Mouse (Mus musculus) myocyte (in vitro differentiated cells): ENCODE results near the gene Susd6.

Source experiments
- E2F4 ChIP-seq: IDR thresholded peaks from one replicate; pipeline ENCODE4 v1.6.1; 2011; ENCODE audit warnings: mild to moderate bottlenecking, control low read depth, moderate library complexity; ENCODE audit not compliant: insufficient read depth
- MAX ChIP-seq: IDR thresholded peaks from one replicate; pipeline ENCODE4 v1.6.1; 2011; ENCODE audit warnings: low read depth, mild to moderate bottlenecking, control low read depth
- MYOD1 ChIP-seq, 3 experiments: IDR thresholded peaks; one replicate each; pipeline ENCODE4 v1.6.1; 2011; ENCODE audit warnings: control low read depth in 2 of 3, low read depth in 2 of 3, mild to moderate bottlenecking in 2 of 3, moderate library complexity in 1 of 3; ENCODE audit not compliant: insufficient read length in 2 of 3, control insufficient read depth in 1 of 3
- MYOG ChIP-seq, 3 experiments: IDR thresholded peaks; one replicate each; pipeline ENCODE4 v1.6.1; 2011; ENCODE audit warnings: control low read depth in 2 of 3, low read depth in 2 of 3, mild to moderate bottlenecking in 2 of 3; ENCODE audit not compliant: insufficient read length in 2 of 3, control insufficient read depth in 1 of 3, insufficient read depth in 1 of 3
- POLR2A ChIP-seq: IDR thresholded peaks from one replicate; pipeline ENCODE4 v1.6.1; 2011; ENCODE audit warnings: low read depth, mild to moderate bottlenecking, control low read depth, moderate library complexity; ENCODE audit not compliant: insufficient read length
- POLR2AphosphoS2 ChIP-seq: IDR thresholded peaks from one replicate; pipeline ENCODE4 v1.6.1; 2011; ENCODE audit warnings: low read depth, control low read depth; ENCODE audit not compliant: insufficient read length
- REST ChIP-seq: IDR thresholded peaks from one replicate; pipeline ENCODE4 v1.6.1; 2011; ENCODE audit warnings: mild to moderate bottlenecking, control low read depth, moderate library complexity; ENCODE audit not compliant: insufficient read depth, insufficient read length
- SRF ChIP-seq: IDR thresholded peaks from one replicate; pipeline ENCODE4 v1.6.1; 2011; ENCODE audit warnings: low read depth; ENCODE audit not compliant: control insufficient read depth, insufficient read length
- TCF12 ChIP-seq: IDR thresholded peaks from one replicate; pipeline ENCODE4 v1.6.1; 2011; ENCODE audit warnings: mild to moderate bottlenecking, control low read depth; ENCODE audit not compliant: poor library complexity, insufficient read depth, severe bottlenecking
- TCF3 ChIP-seq: IDR thresholded peaks from one replicate; pipeline ENCODE4 v1.6.1; 2011; ENCODE audit warnings: low read depth, control low read depth; ENCODE audit not compliant: insufficient read length
- USF1 ChIP-seq: IDR thresholded peaks from one replicate; pipeline ENCODE4 v1.6.1; 2011; ENCODE audit warnings: low read depth, mild to moderate bottlenecking, control low read depth, moderate library complexity

DNA sequence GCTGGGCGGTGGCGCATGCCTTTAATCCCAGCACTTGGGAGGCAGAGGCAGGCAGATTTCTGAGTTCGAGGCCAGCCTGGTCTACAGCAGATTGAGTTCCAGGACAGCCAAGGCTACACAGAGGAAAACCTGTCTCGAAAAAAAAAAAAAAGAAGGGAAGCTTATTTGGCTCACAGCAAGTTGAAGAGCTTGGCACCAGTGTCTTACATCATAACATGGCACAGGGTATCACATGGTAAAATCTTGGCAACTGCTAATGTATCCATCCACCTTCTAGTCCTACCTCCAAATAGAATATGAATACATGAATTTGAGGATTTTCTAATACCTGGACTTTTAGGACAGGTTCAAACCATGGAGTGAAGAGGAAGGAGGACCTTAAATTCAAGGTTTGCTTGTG lies 4.2 kb downstream of the Susd6 start:
- TF ChIP-seq MYOG (IDR thresholded peaks at IDR 0.05; ENCODE audit: control insufficient read depth in 1 of 3, insufficient read depth in 1 of 3, insufficient read length in 2 of 3, low read depth in 2 of 3) = no peak
- no peak for TF ChIP-seq USF1
- no peak for TF ChIP-seq POLR2A
- TF ChIP-seq POLR2AphosphoS2 = no peak
- TF ChIP-seq MAX = no peak
- no peak for TF ChIP-seq SRF
- TF ChIP-seq E2F4 = no peak
- TF ChIP-seq MYOD1 (IDR thresholded peaks at IDR 0.05; ENCODE audit: control insufficient read depth in 1 of 3, insufficient read length in 2 of 3, low read depth in 2 of 3) = no peak
- TF ChIP-seq TCF3 = no peak
- TF ChIP-seq REST = no peak
- TF ChIP-seq TCF12 = no peak
